ENCODE assay signal across 13 mouse cellular contexts in the genomic region with DNA sequence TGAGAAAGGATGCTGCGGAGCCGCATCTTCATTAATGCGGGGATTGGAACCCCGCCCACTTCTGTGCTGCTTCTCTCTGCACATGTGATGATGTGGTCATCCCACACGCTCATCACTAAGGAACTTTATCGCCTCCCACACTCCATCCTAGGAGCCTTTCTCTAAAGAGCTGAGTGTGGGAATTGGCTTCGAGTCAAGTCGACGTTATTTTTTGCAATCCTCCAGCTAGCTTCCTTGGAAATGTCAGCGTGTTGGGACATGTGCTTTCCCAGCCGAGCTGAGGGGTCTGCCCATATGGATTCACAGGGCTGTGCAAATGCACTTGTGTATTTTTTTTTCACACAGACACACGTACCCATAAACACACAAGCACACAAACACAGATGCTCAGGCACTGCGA.
DNase-seq lines count a peak whose midpoint lies in the region; ATAC-seq lines count a peak whose summit lies in the region.
"Had no signal": no experiment of that assay in that cellular context is flagged by ENCODE, and none has a peak within 500 bp of the region (broad histone marks: within the 10 kb centered on the region; RNA-seq: fewer than 3 reads in every experiment).

No protein-coding gene starts in this region.

- H3K9me3 ChIP-seq in hindbrain, embryonic 13.5 days, result no peaks in the 10 kb centered on the region

- no peak overlapping the region for H3K4me3 ChIP-seq in hindbrain, embryonic 13.5 days

- intact Hi-C loops in heart, postnatal 36 days (cut with DNase I), result no loop called here

- peaks cover 55% of the 10 kb centered on the region for H3K36me3 ChIP-seq in hindbrain, embryonic 13.5 days

- no peaks in the 10 kb centered on the region for H3K4me1 ChIP-seq in hindbrain, embryonic 13.5 days (replicated peaks)

- H3K27me3 ChIP-seq in hindbrain, embryonic 13.5 days, result no peaks in the 10 kb centered on the region

- H3K9ac ChIP-seq in hindbrain, embryonic 13.5 days, result no peak overlapping the region

- WGBS in hindbrain, embryonic 13.5 days, result 89% methylated on average over 13 of the region's 13 CpGs

- H3K27ac ChIP-seq in hindbrain, embryonic 13.5 days, result no peak overlapping the region

- DNase-seq in heart, adult 8-10 months (ENCODE audit: low spot score), result peak; percentile 9
- DNase-seq in heart, postnatal 36 days, result no peak
- DNase-seq in frontal cortex, postnatal 10 days (ENCODE audit: low spot score in 2 of 2), result peak; percentile 56 to 77
- peak; percentile 41 for DNase-seq in layer of hippocampus, adult 9-10 months (ENCODE audit: low spot score)
- peak; percentile 86 to 93 for DNase-seq in right cerebral cortex, postnatal 10 days (ENCODE audit: low spot score in 2 of 2)
- DNase-seq in urinary bladder, postnatal 4 days (ENCODE audit: low spot score in 2 of 2), result no peak
- DNase-seq in retina, postnatal 1 day, result no peak
- DNase-seq: cerebellum, adult 11 months; midbrain, embryonic 14.5 days; thymus, adult 2 months had no signal

- no peak overlapping the region for H3K4me2 ChIP-seq in hindbrain, embryonic 13.5 days

- no peak for ATAC-seq in hindbrain, embryonic 13.5 days (ENCODE audit: low FRiP score)
- ATAC-seq: activated CD4-positive, CD25-positive, alpha-beta regulatory T cell, adult 4 months; inflammation-experienced regulatory T-cells, adult 6 months had no signal

Comparison
In these comparisons a context has a peak if more than half of its experiments do, and no peak if none do; other contexts are left out.
1. DNase-seq: peak in heart, adult 8-10 months (single experiment), frontal cortex, postnatal 10 days (2 of 2), layer of hippocampus, adult 9-10 months (single experiment) and right cerebral cortex, postnatal 10 days (2 of 2); none in heart, postnatal 36 days (0 of 2), urinary bladder, postnatal 4 days (0 of 2) and retina, postnatal 1 day (single experiment).